Mouse (Mus musculus) lung, embryonic 16.5 days (tissue): ENCODE measurements at regions not wholly inside any gene's neighbourhood (a gene's known extent, or its start where the extent isn't known, plus 50 kb on each side); places are given as distances from the start of the nearest gene placed in this dataset.

Experiments
- ATAC-seq: fragments of 200-750 bp; cut with Nextera tagmentation; 2 replicates; pipeline ENCODE4 v1.8.0; 2017; ENCODE audit warnings: low read depth, mild to moderate bottlenecking, moderate library complexity
- H3K27ac ChIP-seq: fragments of 300-500 bp; sonication (generic); 2 replicates; pipeline ENCODE4 v1.5.1; 2014; ENCODE audit warnings: mild to moderate bottlenecking, control low read depth, low read length
- H3K27me3 ChIP-seq: fragments of 300-500 bp; sonication (generic); 2 replicates; pipeline ENCODE4 v1.6.1; 2014; ENCODE audit warnings: low read depth, low read length, mixed read lengths; ENCODE audit not compliant: control insufficient read depth, insufficient read depth
- H3K36me3 ChIP-seq: fragments of 300-500 bp; sonication (generic); 2 replicates; pipeline ENCODE4 v1.6.1; 2014; ENCODE audit warnings: low read length; ENCODE audit not compliant: control insufficient read depth, insufficient read depth
- H3K4me1 ChIP-seq: fragments of 300-500 bp; sonication (generic); replicated peaks from 2 replicates; pipeline ENCODE4 v1.6.1; 2014; ENCODE audit warnings: low read length, mixed read lengths; ENCODE audit not compliant: control insufficient read depth, insufficient read depth
- H3K4me2 ChIP-seq: fragments of 300-500 bp; sonication (generic); 2 replicates; pipeline ENCODE4 v1.6.1; 2014; ENCODE audit warnings: low read depth, low read length, control low read depth
- H3K4me3 ChIP-seq: fragments of 300-500 bp; sonication (generic); 2 replicates; pipeline ENCODE4 v1.5.1; 2014; ENCODE audit warnings: mild to moderate bottlenecking, low read length, control low read depth
- H3K9ac ChIP-seq: fragments of 300-500 bp; sonication (generic); 2 replicates; pipeline ENCODE4 v1.6.1; 2014; ENCODE audit warnings: low read length, control low read depth
- H3K9me3 ChIP-seq: fragments of 300-500 bp; sonication (generic); 2 replicates; pipeline ENCODE4 v1.6.1; 2016; ENCODE audit warnings: low read length; ENCODE audit not compliant: control insufficient read depth
- WGBS: fragments of 180-500 bp; shearing (Covaris S2); extraction: QIAGEN DNeasy Blood & Tissue Kit; methylation state at CpG from one replicate; pipeline ENCODE4 v1.1.7; 2014; 5-methylcytosine and 5-hydroxymethylcytosine counted together

DNA sequence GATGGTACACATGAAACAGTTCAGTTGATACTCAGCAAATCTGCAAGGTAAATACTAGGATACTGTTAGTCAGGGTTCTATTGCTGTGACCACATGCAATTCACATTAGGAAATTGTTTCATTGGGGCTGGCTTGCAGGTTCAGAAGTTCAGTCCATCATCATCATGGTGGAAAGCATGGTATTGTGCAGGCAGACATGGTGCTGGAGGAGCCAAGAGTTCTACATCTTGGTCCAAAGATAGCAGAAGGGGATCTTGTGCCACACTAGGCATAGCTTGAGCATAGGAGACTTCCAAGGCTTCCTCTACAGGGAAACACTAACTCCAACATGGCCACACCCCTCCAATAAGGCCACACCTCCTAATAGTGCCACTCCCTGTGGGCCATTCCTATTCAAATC lies 99.1 kb downstream of the Ier5 start:
- Histone ChIP-seq H3K4me2 (no peak overlapping the region), H3K27me3 (no peaks in the 10 kb centered on the region), H3K27ac (no peak overlapping the region), H3K9ac (no peak overlapping the region), H3K4me1 (no peaks in the 10 kb centered on the region), H3K9me3 (no peaks in the 10 kb centered on the region), H3K4me3 (no peak overlapping the region), H3K36me3 (no peaks in the 10 kb centered on the region)
- no peak for ATAC-seq

DNA sequence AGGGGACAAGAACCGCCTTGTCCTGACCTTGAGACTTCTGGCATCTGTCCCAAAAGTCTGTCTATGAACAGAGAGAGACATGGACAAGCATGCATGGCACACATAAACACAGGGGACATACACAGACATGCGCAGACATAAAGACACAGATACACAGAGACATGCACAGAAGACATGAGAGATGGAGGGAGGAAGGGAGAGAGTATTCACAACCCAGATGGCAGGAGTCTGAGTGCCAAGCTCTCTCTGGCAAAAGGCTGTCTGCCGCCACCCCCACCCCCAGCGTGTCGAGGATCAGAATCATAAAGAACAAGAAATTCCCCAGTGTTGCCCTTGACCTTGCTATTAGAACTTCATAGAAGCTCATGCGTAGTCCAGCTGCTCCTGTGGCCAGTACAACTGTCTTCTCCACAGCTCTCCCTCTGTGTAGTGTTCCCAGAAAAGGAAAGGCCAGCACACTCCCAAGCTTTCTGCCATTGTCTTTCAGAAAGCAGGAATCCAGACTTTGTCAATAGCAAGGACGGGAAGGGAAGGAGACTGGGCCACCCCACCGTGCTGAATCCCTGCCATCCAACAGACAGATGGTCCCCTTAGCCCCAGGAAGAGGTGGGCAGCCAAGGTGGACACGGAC lies 99.8 kb downstream of the Ier5 start:
- no peak overlapping the region for H3K9ac ChIP-seq
- H3K27ac ChIP-seq, result no peak overlapping the region
- H3K36me3 ChIP-seq, result no peaks in the 10 kb centered on the region
- ATAC-seq, result peak; percentile 49; the same call in 1 of the 2 replicates
- no peaks in the 10 kb centered on the region for H3K9me3 ChIP-seq
- H3K27me3 ChIP-seq, result no peaks in the 10 kb centered on the region
- WGBS, result 60% methylated on average over 9 of the region's 9 CpGs
- no peaks in the 10 kb centered on the region for H3K4me1 ChIP-seq
- H3K4me2 ChIP-seq, result no peak overlapping the region
- no peak overlapping the region for H3K4me3 ChIP-seq

DNA sequence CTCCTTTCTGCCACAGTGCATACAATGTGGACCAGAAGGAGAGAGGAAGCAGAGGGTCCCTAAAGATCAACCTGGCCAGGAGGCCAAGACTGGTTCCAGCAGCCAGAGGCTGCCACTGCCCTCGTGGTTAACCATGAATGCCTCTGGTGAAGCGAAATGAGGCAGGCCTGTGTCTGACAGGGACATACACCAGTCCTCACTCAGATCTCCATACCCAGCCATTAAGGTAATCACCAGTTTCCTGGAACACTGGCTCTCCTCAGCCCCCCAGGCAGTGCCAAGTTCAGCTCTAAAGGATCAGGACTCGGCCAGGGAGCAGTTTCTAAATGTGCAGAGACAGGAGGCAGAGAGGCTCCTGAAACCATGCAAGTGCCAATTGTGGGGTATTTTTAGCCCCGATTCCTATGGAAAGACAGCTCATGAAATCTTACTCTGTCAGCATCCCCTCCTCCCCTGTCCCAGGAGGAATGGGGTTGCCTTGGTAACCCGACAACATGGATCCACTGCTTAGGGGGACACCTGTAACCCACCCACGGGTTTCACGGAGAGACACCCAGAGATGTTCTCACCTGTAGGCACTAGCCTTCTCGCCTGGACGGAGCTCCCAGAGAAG lies 103.6 kb downstream of the Ier5 start:
- no peaks in the 10 kb centered on the region for H3K36me3 ChIP-seq
- H3K9me3 ChIP-seq, result no peaks in the 10 kb centered on the region
- no peak overlapping the region for H3K27ac ChIP-seq
- H3K4me2 ChIP-seq, result no peak overlapping the region
- no peaks in the 10 kb centered on the region for H3K4me1 ChIP-seq
- no peaks in the 10 kb centered on the region for H3K27me3 ChIP-seq
- no peak overlapping the region for H3K4me3 ChIP-seq
- no peak overlapping the region for H3K9ac ChIP-seq
- 69% methylated on average over 9 of the region's 9 CpGs for WGBS
- ATAC-seq, result no peak

DNA sequence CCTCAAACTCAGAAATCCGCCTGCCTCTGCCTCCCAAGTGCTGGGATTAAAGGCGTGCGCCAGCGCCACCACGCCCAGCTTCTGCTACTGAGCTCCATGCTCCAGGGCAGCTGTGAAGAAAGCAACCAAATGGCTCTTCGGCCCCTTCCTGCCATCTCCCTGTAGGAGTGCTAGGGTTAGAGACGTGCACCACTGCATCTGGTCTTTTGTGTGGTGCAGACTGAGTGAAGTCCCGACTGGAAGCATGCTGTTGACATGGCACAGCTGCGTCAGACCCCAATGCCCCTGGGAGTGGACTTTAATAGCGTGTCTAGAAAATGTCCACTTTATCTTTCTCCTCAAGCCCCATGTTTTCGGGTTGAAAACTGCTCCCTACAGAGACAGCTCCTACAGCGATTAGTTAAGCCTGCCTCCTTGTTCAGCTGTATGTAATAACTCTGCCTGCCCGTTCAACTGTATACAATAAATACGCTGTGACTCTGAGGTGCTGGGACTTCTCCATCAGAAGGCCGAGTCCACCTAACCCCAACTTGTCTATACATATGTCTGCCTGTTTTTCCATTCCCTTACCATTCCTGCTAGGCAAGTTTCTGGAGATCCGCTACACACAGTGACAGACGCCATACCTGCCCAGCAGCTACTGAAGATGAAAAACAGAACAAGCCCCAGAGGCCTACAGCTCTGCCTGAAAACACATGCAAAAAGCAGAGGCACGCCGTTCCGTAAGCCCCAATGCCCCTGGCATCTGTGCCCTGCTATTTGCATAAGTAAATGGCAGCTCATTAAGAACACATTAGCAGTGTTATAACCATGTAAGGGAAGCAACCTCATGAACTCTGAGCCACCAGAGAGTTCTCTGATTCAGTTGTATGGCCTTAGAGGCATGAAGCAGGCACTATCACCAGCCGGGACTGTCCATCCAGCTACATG lies 105.2 kb downstream of the Ier5 start:
- Histone ChIP-seq H3K4me1 (no peaks in the 10 kb centered on the region), H3K4me3 (no peak overlapping the region), H3K27me3 (no peaks in the 10 kb centered on the region), H3K27ac (no peak overlapping the region), H3K9me3 (no peaks in the 10 kb centered on the region), H3K4me2 (no peak overlapping the region), H3K36me3 (no peaks in the 10 kb centered on the region), H3K9ac (no peak overlapping the region)
- WGBS, result 77% methylated on average over 21 of the region's 21 CpGs
- no peak for ATAC-seq

DNA sequence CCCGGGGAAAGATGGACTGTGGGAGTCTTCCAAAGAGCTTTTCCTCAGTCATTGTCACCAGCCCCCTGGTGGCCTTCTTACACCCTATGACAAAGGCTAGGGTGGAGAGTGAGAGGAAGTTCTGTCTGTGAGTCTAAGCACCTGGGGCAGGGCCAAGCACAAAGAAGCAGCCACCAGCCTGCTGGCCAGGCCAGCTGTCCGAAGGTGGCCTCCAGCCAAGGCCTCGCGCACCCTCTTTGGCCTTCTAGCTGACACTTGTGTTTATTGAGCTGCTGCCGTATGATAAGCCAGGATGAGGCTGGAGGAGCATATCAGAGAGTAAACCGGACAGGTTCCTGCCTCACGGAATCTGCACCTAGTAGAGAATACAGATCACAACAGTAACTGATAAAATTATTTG lies 99.0 kb upstream of the Cacna1e start:
- Histone ChIP-seq H3K27me3 (no peaks in the 10 kb centered on the region), H3K4me2 (no peak overlapping the region), H3K9me3 (no peaks in the 10 kb centered on the region), H3K36me3 (no peaks in the 10 kb centered on the region), H3K9ac (no peak overlapping the region), H3K4me1 (no peaks in the 10 kb centered on the region), H3K4me3 (no peak overlapping the region), H3K27ac (no peak overlapping the region)
- WGBS, result 34% methylated on average over 7 of the region's 7 CpGs
- no peak; the same call in 1 of the 2 replicates for ATAC-seq

DNA sequence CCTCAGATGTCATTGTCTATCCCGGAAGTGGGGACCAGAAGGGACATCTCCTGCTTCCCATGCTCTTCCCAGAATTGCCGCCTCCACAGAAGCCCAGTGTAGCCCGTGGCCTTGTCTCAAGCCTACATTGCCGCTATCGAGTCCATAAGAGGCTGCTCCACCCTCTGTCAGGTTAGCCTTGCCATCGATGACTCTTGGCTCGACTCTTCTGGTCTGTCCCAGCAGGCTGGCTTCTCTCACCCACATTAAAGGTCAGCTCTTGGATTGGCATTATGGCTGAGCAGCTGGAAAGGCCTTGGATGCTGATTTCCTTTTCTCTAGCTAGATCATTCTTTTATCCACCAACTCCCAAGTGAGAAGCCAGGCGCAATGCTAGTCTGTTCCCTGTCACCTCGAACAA lies 98.5 kb upstream of the Cacna1e start:
- H3K4me2 ChIP-seq, result no peak overlapping the region
- no peak overlapping the region for H3K27ac ChIP-seq
- no peaks in the 10 kb centered on the region for H3K9me3 ChIP-seq
- H3K4me3 ChIP-seq, result no peak overlapping the region
- no peaks in the 10 kb centered on the region for H3K27me3 ChIP-seq
- no peak overlapping the region for H3K9ac ChIP-seq
- H3K4me1 ChIP-seq, result no peaks in the 10 kb centered on the region
- no peaks in the 10 kb centered on the region for H3K36me3 ChIP-seq
- 90% methylated on average over 9 of the region's 9 CpGs for WGBS
- ATAC-seq, result no peak

DNA sequence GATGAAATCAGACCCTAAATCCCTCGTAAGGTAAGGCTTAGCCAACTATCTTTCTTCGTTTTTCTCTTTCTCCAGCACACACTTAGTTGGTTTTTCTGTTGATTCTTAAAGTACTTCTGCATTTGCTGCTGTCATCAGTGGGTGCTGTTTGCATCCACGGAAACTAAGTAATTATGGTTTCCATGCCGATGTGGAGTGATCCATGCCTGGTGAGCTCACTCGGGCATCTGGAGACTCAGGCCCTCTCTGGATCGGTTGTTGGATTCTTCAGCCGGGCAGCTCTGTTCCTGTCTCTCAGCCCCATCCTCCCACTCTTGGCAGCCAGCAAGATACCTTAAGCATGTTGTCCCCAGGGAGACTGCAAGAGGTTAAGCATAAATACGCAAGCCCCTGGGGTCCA lies 97.4 kb upstream of the Cacna1e start:
- Histone ChIP-seq H3K4me3 (no peak overlapping the region), H3K4me2 (no peak overlapping the region), H3K9ac (no peak overlapping the region), H3K27me3 (no peaks in the 10 kb centered on the region), H3K9me3 (no peaks in the 10 kb centered on the region), H3K4me1 (no peaks in the 10 kb centered on the region), H3K27ac (no peak overlapping the region), H3K36me3 (no peaks in the 10 kb centered on the region)
- no peak for ATAC-seq
- 74% methylated on average over 8 of the region's 8 CpGs for WGBS

DNA sequence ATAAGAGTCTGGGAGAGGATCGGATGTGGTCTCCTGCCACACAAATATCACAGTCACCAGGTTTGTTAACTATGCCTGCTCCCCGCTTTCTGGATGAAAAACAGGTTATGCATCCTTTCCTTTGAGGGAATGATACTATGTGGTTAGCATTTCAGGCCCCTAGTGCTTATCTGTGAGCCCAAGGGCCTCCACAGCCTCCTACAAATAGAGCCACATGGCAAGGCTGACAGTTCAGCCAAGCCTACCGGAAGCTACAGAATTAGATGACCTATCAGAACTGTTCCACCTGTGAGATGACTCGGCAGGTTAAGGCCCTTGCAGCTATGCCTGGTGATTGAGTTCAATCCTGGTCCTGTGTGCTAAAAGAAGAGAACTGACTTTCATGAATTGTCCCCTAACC lies 91.4 kb upstream of the Cacna1e start:
- no peak for ATAC-seq
- Histone ChIP-seq H3K36me3 (no peaks in the 10 kb centered on the region), H3K4me3 (no peak overlapping the region), H3K27me3 (no peaks in the 10 kb centered on the region), H3K4me1 (no peaks in the 10 kb centered on the region), H3K27ac (no peak overlapping the region), H3K9ac (no peak overlapping the region), H3K9me3 (no peaks in the 10 kb centered on the region), H3K4me2 (no peak overlapping the region)
- WGBS, result 81% methylated on average over 4 of the region's 4 CpGs

DNA sequence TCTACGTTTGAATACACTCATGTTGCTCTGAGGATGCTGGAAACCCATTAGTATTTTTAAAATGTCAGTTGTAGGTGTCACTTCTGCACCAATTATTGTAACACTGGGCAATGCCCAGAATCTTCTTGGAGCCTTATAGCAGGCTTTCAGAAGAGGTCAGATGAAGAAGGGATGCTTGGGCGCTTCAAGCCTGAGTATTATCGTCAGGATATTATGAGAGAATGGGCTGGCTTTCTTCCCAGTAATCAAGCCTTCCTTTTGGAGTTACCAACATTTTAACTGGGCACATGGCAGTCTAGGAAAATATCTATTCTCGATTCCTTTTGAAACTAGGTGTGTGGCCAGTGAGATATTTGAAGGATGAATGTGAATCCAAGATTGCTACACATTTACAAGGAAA lies 77.0 kb upstream of the Cacna1e start:
- no peaks in the 10 kb centered on the region for H3K9me3 ChIP-seq
- no peak overlapping the region for H3K4me3 ChIP-seq
- no peak overlapping the region for H3K4me2 ChIP-seq
- no peak overlapping the region for H3K27ac ChIP-seq
- no peak for ATAC-seq
- H3K36me3 ChIP-seq, result no peaks in the 10 kb centered on the region
- H3K9ac ChIP-seq, result no peak overlapping the region
- H3K4me1 ChIP-seq, result no peaks in the 10 kb centered on the region
- no peaks in the 10 kb centered on the region for H3K27me3 ChIP-seq
- 68% methylated on average over 4 of the region's 4 CpGs for WGBS
